Mouse (Mus musculus) left cerebral cortex, adult 9 months (tissue): ENCODE data around the gene Clcnkb.

Source experiments
- DNase-seq, 2 experiments: peaks; one replicate each; pipeline ENCODE4 v3.0.0; 2022; ENCODE audit warnings: low spot score in 2 of 2

Gene Clcnkb

GRCm38 (mm10) chr4:141433191-141433590 is 17.4 kb upstream of the Clcnkb start:
- DNase-seq: no peak

DNA sequence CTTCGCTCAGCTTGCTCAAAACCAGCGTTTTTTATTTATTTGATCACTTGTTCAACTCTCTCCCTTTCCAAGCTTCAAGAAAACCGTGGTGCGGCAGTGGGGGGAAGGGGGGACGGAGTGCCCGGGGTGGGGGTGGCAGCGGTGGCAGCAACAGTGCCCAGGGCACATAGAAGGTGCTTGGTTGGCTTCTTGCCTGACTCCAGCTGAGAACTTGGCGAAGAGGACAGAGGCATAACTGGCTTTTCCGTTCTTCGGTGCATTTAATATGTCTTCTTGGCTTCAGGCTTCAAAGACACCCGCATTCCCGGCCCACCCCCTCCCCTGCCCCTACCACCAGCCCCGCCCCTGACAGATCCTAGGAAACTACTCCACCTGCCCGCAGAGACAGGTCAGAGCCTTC is 16.9 kb upstream of the Clcnkb start:
- DNase-seq: no peak

- peak in 1 of 2 experiments; percentile 73 for DNase-seq
These were observed 15.2 kb upstream of the Clcnkb start for GRCm38 (mm10) chr4:141430997-141431396.

DNA sequence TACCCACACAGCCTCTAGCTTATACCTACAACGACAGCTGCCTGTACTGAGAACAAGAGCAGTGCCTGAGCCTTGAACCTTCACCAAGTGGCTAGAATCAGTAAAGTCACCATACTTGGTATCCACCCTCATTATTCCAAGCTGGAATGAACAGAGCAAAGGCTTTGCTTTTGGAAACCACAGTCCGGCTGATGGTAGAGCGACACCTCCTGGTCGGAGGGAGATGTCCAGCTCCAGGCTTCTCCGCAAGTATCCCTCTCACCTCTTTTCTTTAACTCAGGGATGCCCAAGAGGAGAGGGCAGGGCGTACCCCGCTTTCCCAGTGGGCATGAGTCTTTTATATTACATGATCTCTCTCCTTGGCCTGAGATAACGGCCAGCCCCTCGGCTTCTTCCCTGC is 14.0 kb upstream of the Clcnkb start:
- no peak for DNase-seq

GRCm38 (mm10) chr4:141429381-141429780 is 13.6 kb upstream of the Clcnkb start:
- DNase-seq: no peak

DNA sequence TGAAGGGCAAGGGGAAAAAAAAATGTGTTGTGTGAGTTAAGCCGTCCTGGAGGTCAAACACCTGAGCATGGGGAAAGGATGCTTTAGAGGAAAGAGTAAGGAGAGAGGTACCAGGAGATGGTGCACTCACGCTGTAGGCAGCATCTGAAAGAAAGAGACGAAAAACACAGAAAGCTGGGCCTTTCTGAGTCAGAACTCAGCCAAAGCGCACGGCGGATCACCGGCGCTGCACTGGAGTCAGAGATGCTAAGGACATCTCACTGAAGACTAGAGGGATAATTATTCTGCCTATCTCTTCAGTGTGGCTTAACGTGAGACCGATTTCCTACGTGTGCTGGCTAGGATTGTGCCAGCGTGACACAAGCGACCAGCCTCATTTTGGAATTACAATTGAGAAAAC is 12.1 kb upstream of the Clcnkb start:
- no peak for DNase-seq

GRCm38 (mm10) chr4:141426796-141427745 is 11.3 kb upstream of the Clcnkb start:
- no peak for DNase-seq

DNA sequence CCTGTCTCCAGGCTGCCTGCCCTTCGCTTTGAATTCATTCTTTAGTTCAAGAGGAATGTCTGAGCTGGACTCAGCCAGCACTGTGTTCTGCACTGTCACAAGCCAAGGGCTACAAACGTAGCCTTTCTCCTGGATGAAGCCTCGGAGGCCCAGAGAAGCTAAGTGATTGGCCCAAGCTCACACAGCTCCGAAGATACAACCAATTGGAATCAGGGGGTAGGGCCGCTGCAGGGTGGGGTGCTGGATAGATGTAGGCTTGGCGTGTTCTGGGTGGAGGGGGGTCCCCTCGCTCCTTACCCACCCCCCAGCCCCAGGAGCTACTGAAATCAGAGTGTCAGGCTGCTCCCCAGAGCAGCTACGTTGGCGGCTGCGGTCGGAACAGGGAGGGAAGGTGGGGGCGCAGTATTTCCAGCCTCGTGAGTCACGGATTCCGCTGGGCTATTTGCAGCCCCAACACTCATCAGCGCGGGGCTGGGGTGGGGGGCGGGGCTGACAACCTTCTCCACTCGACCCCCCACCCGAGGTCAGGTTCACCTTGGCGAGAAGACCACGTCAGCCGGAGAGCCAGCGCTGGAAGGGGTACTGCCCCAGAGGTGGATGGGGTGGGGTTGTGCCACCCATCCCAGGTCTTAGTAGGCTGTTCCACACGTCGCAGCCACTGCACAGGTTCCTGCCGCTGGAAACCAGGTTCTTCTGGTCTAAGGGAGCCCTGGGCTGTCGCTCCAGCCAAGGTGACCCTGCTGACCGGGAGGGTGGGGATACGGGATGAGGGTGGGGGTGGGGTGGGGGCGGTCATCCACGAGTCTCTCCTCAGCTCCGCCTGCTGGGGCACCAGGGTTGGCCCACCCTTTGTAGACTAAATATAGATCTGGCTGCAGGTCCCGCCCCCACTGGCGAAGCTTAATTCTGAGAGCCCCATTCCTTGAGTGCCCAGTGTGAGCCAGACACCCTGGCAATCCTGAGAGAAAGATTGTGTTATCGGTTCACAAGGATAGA is 10.0 kb upstream of the Clcnkb start:
- DNase-seq: peak; percentile 64 to 76

DNA sequence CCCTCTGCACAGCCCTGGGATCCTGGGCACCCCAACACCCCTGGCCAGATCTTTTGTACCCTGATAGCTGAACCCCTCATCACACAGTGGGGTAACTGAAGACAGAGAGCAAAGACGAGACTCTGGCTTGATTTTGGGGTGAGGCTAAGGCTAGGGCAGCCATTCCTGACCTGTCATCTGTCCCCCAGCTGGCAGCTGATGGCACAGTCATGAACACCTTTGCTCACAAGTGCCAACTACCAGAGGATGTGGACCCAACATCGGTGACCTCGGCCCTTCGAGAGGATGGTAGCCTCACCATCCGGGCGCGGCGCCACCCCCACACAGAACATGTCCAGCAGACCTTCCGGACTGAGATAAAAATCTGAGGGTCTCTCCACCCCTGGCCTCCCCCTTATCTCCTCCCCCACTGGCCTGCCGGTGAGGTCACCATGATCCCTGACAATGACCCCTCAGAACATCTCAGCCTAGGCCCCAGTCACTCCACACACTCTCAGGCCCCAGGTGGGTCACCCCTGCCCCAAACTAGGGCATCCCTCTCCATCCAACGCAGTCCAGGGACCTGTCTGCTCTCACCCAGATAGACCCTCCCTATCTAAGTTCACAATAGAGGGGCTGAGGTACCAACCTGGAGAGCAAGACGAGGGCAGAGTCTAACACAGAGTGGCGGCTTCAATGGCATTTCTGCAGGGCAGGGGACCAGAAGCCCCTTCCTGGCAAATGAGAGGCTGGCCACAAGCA is 8.0 kb upstream of the Clcnkb start:
- no peak for DNase-seq

DNA sequence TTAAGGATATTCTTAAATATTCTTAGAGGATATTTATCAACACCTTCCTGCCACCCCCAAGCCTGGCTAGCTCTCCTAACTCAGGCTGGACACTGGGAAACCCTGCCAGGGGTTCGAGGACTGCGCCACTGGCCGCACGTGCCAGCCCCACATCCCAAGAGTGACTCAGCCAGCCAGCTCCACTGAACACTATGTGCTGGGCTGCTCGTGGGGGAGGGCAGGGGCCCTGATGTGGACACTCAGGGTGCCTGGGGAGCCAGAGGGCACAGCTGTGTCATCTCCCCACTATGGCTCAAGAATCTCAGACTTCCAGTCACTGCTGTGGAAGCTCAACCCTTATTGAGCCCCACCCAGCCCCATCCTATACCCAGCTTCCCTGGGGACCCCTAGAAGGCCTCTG is 7.5 kb upstream of the Clcnkb start:
- DNase-seq: no peak

DNA sequence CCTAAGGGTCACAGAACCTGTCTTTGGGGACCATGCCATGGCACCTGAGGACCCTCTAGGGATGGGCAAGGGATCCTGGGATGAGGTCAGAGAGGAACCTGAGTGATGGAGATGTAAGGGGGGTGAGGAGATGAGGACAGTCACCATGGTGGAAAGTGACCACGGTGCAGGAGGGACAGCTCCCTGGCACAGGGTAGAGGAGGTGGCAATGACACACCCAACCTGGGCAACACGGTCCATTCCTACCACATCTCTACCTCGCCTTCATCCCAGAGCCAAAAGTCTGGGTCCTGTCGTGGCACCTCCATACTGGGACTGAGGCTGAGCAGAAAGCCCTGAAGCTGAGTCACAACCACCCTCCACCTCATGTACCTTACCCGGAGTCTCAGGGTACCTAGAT is 7.0 kb upstream of the Clcnkb start:
- DNase-seq: no peak

GRCm38 (mm10) chr4:141421423-141421822 is 5.6 kb upstream of the Clcnkb start:
- DNase-seq: no peak

GRCm38 (mm10) chr4:141420886-141421285 is 5.1 kb upstream of the Clcnkb start:
- no peak for DNase-seq

DNA sequence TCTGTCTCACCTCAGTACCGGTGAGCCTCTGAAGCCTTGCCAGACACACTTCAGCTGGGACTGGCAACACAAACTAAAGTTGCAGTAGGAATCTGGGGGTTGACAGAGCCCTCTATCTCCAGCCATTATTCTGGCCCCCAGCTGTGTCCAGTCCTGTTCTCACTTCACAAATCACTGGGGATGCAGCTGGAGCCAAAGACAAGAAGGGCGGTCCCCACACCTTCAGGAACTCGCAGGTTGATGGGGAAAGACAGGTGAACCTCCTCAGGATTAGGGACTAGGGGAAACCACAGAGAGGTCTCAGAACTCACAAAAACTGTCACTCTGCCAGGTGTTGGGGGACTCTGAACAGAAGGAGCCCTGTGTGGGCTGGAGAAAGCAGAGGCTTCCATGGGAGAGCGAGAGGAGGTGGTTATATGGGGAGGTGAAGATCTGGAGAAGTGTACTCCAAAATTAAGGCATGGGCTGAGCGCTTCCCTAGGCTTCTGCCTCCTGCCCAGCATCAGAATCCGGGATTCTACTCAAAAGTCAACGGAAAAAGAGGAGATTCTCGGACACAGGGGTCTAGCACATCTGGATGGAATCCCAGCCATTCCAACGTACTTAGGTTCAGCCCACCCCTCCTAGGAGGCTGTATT is 4.5 kb upstream of the Clcnkb start, which contains the start of gene Hspb7:
Gene Hspb7 (plus strand): TSS at position 588 of the 638 bp plus-strand sequence.
- DNase-seq: no peak

DNA sequence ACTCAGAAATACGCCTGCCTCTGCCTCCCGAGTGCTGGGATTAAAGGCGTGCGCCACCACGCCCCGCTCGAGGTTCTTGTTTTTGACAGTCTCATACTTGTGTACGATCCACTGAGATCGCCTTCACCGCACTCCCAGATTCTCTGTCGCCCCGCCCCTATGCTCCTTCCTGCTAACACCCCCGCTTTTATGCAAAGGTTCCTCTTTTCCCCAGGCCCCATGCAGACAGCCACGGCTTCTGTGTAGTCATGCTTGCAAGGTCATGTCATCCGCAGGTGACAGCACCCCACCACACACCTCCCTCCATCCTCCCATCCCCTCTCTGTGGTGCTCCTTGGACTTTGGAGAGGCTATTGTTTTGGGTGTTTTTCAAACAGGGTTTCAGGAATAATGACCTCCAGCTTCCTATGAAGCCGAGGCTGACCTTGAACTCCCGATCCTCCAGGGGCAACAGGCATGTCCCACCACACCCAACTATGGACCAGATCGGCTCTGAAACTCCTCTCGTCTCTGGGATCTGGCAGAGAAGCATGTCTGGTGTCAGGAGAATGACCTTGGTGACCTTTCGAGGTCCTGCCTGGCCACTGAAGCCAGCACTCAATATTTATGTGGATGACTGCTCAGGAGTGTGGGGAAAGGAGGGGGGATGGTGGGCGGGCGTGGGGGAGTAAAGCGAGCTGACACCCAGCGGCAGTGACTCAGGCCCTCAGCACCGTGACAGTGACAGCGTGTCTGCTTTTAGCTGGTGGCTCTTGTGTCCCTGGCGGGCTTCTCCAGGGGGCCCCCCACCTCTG is 3.8 kb upstream of the Clcnkb start:
- DNase-seq: no peak

DNA sequence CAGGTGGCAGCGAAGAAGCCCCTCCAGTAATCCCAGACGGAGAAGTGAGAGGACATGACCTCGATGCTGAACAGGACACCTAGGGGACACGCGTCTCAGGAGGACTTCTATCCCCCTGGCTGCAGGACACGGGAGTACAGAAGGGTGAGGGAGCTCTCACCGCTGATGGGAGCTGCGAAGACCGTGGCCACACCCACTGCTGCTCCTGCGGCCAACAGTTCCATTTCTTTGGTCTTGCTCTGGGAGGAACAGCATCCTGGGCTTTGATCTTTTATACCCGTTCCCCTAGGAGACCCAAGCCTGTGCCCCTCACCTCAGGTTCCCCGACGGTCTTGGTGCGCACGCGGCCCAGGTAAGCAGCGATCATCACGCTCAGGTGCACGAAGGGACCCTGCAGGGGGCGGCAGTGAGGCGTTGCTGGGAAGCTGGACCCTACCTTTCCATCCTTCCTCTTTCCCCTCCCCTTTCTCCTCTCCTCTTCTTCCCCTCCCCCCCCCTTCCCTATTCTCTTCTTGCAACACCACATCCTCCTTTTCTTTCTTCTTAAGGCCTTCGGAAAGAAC is 4.3 kb downstream of the Clcnkb start:
- no peak for DNase-seq

DNA sequence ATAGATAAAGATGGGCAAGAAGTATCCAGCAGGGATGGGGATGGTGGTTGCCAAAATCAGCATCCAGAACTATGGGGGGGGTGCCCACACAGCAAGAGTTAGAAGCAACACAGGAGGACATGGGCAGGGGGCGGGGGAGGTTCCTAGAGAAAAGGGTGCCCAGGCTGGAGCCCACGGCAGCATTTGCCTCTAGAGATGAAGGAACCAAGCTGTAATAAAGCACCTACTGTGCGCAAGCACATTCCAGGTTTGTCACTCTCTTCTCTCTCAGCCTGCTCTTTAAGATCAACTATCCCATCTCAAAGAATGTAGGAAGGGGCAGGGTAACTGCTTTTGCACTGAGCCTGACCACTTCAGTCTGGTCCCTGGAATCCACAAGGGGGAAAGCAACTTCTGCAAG is 7.2 kb downstream of the Clcnkb start:
- no peak for DNase-seq

- no peak for DNase-seq
These were observed 9.1 kb downstream of the Clcnkb start for GRCm38 (mm10) chr4:141406516-141407299.

DNA sequence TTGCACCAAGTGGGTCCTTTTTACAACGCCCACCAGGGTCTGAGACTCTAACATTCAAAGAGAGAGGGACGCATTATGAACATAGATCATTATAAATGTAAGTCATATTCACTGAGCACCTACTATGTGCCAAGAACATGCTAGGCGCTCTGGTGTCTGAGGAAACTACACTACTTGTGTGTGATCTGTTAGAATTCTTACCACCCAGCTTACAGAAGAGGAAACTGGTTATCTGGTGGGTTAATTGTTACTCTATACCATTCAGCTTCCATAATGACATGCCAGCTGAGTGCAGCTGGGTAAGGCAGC is 10.5 kb downstream of the Clcnkb start:
- DNase-seq: no peak
